Mouse (Mus musculus) MN1 (cell line): ENCODE data around the gene Mef2d.
"Not testable (repeated sequence)": the region's sequence is repeated elsewhere in the genome, so short reads cannot be mapped to it uniquely, and the experiment has no call there.

ENCODE experiments used
- DNase-seq: peaks from one replicate; pipeline ENCODE4 v3.0.0-alpha.2; 2016; ENCODE audit warnings: low spot score

Mef2d gene

GRCm38 (mm10) chr3:88150061-88150998 lies 8.2 kb downstream of the Mef2d start:
- DNase-seq, result no peak

- no peak for DNase-seq
These were observed 8.8 kb downstream of the Mef2d start for GRCm38 (mm10) chr3:88150999-88151364.

GRCm38 (mm10) chr3:88152056-88152455 lies 9.9 kb downstream of the Mef2d start:
- DNase-seq, result no peak

GRCm38 (mm10) chr3:88153290-88154011 lies 11.3 kb downstream of the Mef2d start:
- no peak for DNase-seq

GRCm38 (mm10) chr3:88154236-88154635 lies 12.1 kb downstream of the Mef2d start:
- no peak for DNase-seq

GRCm38 (mm10) chr3:88156817-88157216 lies 14.6 kb downstream of the Mef2d start:
- DNase-seq, result no peak

- DNase-seq, result peak; percentile 49
These were observed 15.8 kb downstream of the Mef2d start for GRCm38 (mm10) chr3:88157771-88158597.

GRCm38 (mm10) chr3:88158991-88159390 lies 16.8 kb downstream of the Mef2d start:
- DNase-seq, result no peak

GRCm38 (mm10) chr3:88160856-88161255 lies 18.7 kb downstream of the Mef2d start:
- DNase-seq, result no peak

GRCm38 (mm10) chr3:88162259-88162658 lies 20.1 kb downstream of the Mef2d start:
- peak; percentile 53 for DNase-seq

- no peak for DNase-seq
These were observed 20.6 kb downstream of the Mef2d start for GRCm38 (mm10) chr3:88162811-88163210.

GRCm38 (mm10) chr3:88163847-88164246 lies 21.7 kb downstream of the Mef2d start:
- DNase-seq, result no peak

GRCm38 (mm10) chr3:88164263-88164662 lies 22.1 kb downstream of the Mef2d start:
- no peak for DNase-seq

GRCm38 (mm10) chr3:88166056-88166455 lies 23.9 kb downstream of the Mef2d start:
- DNase-seq, result no peak

GRCm38 (mm10) chr3:88170361-88170760 lies 28.2 kb downstream of the Mef2d start:
- DNase-seq, result no peak

GRCm38 (mm10) chr3:88172440-88172839 lies 30.3 kb downstream of the Mef2d start:
- DNase-seq, result no peak

GRCm38 (mm10) chr3:88173375-88173774 lies 31.2 kb downstream of the Mef2d start:
- peak; percentile 43 for DNase-seq

GRCm38 (mm10) chr3:88174894-88175293 lies 32.7 kb downstream of the Mef2d start:
- DNase-seq, result no peak

GRCm38 (mm10) chr3:88177106-88177505 lies 34.9 kb downstream of the Mef2d start:
- peak; percentile 78 for DNase-seq

- peak; percentile 100 for DNase-seq
These were observed 35.6 kb downstream of the Mef2d start for GRCm38 (mm10) chr3:88177562-88178345.

GRCm38 (mm10) chr3:88178346-88178733 lies 36.2 kb downstream of the Mef2d start:
- not testable (repeated sequence) for DNase-seq
